Mouse (Mus musculus) CH12.LX (cell line): ENCODE measurements at regions not wholly inside any gene's neighbourhood (a gene's known extent, or its start where the extent isn't known, plus 50 kb on each side); places are given as distances from the start of the nearest gene placed in this dataset.
"Not testable (repeated sequence)": the region's sequence is repeated elsewhere in the genome, so short reads cannot be mapped to it uniquely, and the experiment has no call there.

Experiments
- CHD2 ChIP-seq: IDR thresholded peaks from 2 replicates; pipeline ENCODE4 v1.6.1; 2011; ENCODE audit warnings: low read length, improper control_type of control experiment
- CTCF ChIP-seq, 2 experiments: IDR thresholded peaks in 1 of 2; conservative IDR thresholded peaks in 1 of 2; 2 replicates each; pipeline ENCODE4 v1.5.1; 2011 to 2012; ENCODE audit warnings: low read depth in 2 of 2, low read length in 2 of 2, improper control_type of control experiment in 1 of 2, inconsistent platforms in 1 of 2, mild to moderate bottlenecking in 1 of 2, moderate library complexity in 1 of 2
- E2F4 ChIP-seq: IDR thresholded peaks from 2 replicates; pipeline ENCODE4 v1.6.1; 2011; ENCODE audit warnings: low read depth, low read length, improper control_type of control experiment; ENCODE audit not compliant: insufficient replicate concordance
- ELF1 ChIP-seq: IDR thresholded peaks from 2 replicates; pipeline ENCODE4 v1.6.1; 2014; ENCODE audit warnings: low read depth, mild to moderate bottlenecking, inconsistent platforms, low read length, improper control_type of control experiment
- EP300 ChIP-seq: IDR thresholded peaks from 2 replicates; pipeline ENCODE4 v1.6.1; 2011; ENCODE audit warnings: low read length, improper control_type of control experiment
- GABPA ChIP-seq: IDR thresholded peaks from 2 replicates; pipeline ENCODE4 v1.6.1; 2012; ENCODE audit warnings: low read depth, low read length, improper control_type of control experiment, inconsistent platforms; ENCODE audit not compliant: insufficient replicate concordance
- HCFC1 ChIP-seq: IDR thresholded peaks from 2 replicates; pipeline ENCODE4 v1.6.1; 2012; ENCODE audit warnings: low read depth, mild to moderate bottlenecking, inconsistent platforms, low read length, improper control_type of control experiment
- MAX ChIP-seq: IDR thresholded peaks from 2 replicates; pipeline ENCODE4 v1.6.1; 2011; ENCODE audit warnings: low read length, improper control_type of control experiment
- MYC ChIP-seq: IDR thresholded peaks from 2 replicates; pipeline ENCODE4 v1.6.1; 2011; ENCODE audit warnings: low read depth, mild to moderate bottlenecking, improper control_type of control experiment, low read length
- POLR2A ChIP-seq: IDR thresholded peaks from 2 replicates; pipeline ENCODE4 v1.6.1; 2011; ENCODE audit warnings: low read depth, mild to moderate bottlenecking, improper control_type of control experiment, low read length
- RAD21 ChIP-seq: IDR thresholded peaks from 2 replicates; pipeline ENCODE4 v1.6.1; 2011; ENCODE audit warnings: low read depth, mild to moderate bottlenecking, low read length, improper control_type of control experiment, moderate library complexity
- TCF12 ChIP-seq: IDR thresholded peaks from 2 replicates; pipeline ENCODE4 v1.6.1; 2014; ENCODE audit warnings: low read depth, mild to moderate bottlenecking, inconsistent platforms, low read length, improper control_type of control experiment
- USF1 ChIP-seq: IDR thresholded peaks from 2 replicates; pipeline ENCODE4 v1.6.1; 2014; ENCODE audit warnings: low read depth, mild to moderate bottlenecking, inconsistent platforms, low read length, improper control_type of control experiment
- ZNF384 ChIP-seq: IDR thresholded peaks from 2 replicates; pipeline ENCODE4 v1.6.1; 2012; ENCODE audit warnings: low read depth, low read length, improper control_type of control experiment, inconsistent platforms

DNA sequence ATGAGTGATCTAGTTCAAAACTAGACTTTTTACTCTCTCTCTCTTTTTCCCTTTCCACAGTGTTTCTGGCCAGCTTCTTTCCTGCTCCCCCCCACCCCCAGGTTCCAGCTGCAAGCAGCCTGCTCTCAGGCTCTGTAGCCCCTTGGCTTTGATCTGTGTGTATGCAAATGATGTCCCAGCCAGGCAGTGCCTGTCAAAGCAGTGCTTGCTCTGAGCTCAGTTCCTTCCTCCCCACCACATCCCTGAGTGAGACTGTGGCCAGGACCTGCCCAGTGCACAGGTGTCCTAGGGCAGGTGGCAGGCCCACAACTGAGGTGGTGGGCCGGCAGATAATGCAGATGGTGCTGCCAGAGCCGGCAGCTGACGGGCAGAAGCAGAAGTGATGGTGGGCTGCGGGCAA lies 303.2 kb upstream of the Scgb2a2 start:
- TF ChIP-seq MYC; GABPA; EP300; HCFC1; MAX; USF1; CHD2; ZNF384; E2F4; TCF12; RAD21; CTCF (conservative IDR thresholded peaks at IDR 0.05 in 1 of 2, IDR thresholded peaks at IDR 0.05 in 1 of 2; ENCODE audit: low read depth in 2 of 2, low read length in 2 of 2); POLR2A; ELF1: not testable (repeated sequence)
